Mouse (Mus musculus) spleen, adult 2 months (tissue): ENCODE measurements at regions not wholly inside any gene's neighbourhood (a gene's known extent, or its start where the extent isn't known, plus 50 kb on each side); places are given as distances from the start of the nearest gene placed in this dataset.

Experiments used
- CTCF ChIP-seq: fragments of 200-500 bp; IDR thresholded peaks from 2 replicates; pipeline ENCODE4 v1.5.1; 2011; ENCODE audit warnings: mild to moderate bottlenecking, inconsistent platforms; ENCODE audit not compliant: insufficient read depth, insufficient read length, insufficient replicate concordance; ENCODE audit errors: extremely low read depth
- POLR2A ChIP-seq: fragments of 200-500 bp; IDR thresholded peaks from 2 replicates; pipeline ENCODE4 v1.6.1; 2011; ENCODE audit warnings: low read depth, low read length, inconsistent platforms

GRCm38 (mm10) chr19:15330155-15330554 lies 617.0 kb downstream of the Psat1 start:
- TF ChIP-seq CTCF, result no peak
- TF ChIP-seq POLR2A, result no peak
